Mouse (Mus musculus) liver, embryonic 18 days (tissue): ENCODE data around the gene Olfr1499. TPM values are rescaled to one million over a fixed set of nuclear protein-coding genes. Genes with fewer than 3 reads are reported as not detected.

Experiments used
- polyA plus RNA-seq: library from polyadenylated mRNA; depleted of rRNA; stranded (reverse); fragments of >200 nt; gene quantifications from 2 replicates; pipeline ENCODE4 v1.2.3, GENCODE M21; 2012; rRNA removed

Olfr1499 gene
- polyA plus RNA-seq = not detected in 2 replicates

GRCm38 (mm10) chr19:13819347-13819746 is at the start of gene Olfr1499:
Gene Olfr1499, minus strand, starts transcription at chr19:13819447.

GRCm38 (mm10) chr19:13861495-13861894 is 42.2 kb upstream of the Olfr1499 start, which contains the start of gene Olfr1502:
Gene Olfr1502, plus strand, starts transcription at chr19:13861795.

GRCm38 (mm10) chr19:13850592-13850991 is 31.3 kb upstream of the Olfr1499 start, which contains the start of gene Olfr1501:
Gene Olfr1501, minus strand, starts transcription at chr19:13850692.

GRCm38 (mm10) chr19:13830388-13830787 is 11.1 kb upstream of the Olfr1499 start, which contains the start of gene Olfr1500:
Gene Olfr1500, minus strand, starts transcription at chr19:13830488.

GRCm38 (mm10) chr19:13798102-13798501 is 21.1 kb downstream of the Olfr1499 start, which contains the start of gene Olfr1497:
Gene Olfr1497, minus strand, starts transcription at chr19:13798202.

GRCm38 (mm10) chr19:13777578-13777977 is 41.7 kb downstream of the Olfr1499 start, which contains the start of gene Olfr1496:
Gene Olfr1496, plus strand, starts transcription at chr19:13777878.

GRCm38 (mm10) chr19:13764306-13764705 is 54.9 kb downstream of the Olfr1499 start, which contains the start of gene Olfr1495:
Gene Olfr1495, plus strand, starts transcription at chr19:13764606.

Other genes starting within 250 kb of the Olfr1499 start
- gene Olfr1484, start 235.9 kb downstream of the Olfr1499 start, polyA plus RNA-seq = not detected in 2 replicates
- gene Olfr1487, start 202.1 kb downstream of the Olfr1499 start, polyA plus RNA-seq = not detected in 2 replicates
- not detected in 2 replicates for gene Olfr1489, start 187.8 kb downstream of the Olfr1499 start, polyA plus RNA-seq
- gene Olfr1490, start 168.4 kb downstream of the Olfr1499 start, polyA plus RNA-seq = not detected in 2 replicates
- not detected in 2 replicates for gene Olfr1491, start 122.2 kb downstream of the Olfr1499 start, polyA plus RNA-seq
- gene Olfr1493-ps1, start 96.2 kb downstream of the Olfr1499 start, polyA plus RNA-seq = not detected in 2 replicates
- not detected in 2 replicates for gene Olfr1494, start 79.7 kb downstream of the Olfr1499 start, polyA plus RNA-seq
- not detected in 2 replicates for gene Olfr1495, start 54.8 kb downstream of the Olfr1499 start, polyA plus RNA-seq
- gene Olfr1496, start 41.6 kb downstream of the Olfr1499 start, polyA plus RNA-seq = not detected in 2 replicates
- not detected in 2 replicates for gene Olfr1497, start 21.2 kb downstream of the Olfr1499 start, polyA plus RNA-seq
- gene Olfr1500, start 11.0 kb upstream of the Olfr1499 start, polyA plus RNA-seq = not detected in 2 replicates
- not detected in 2 replicates for gene Olfr1501, start 31.2 kb upstream of the Olfr1499 start, polyA plus RNA-seq
- gene Olfr1502, start 42.3 kb upstream of the Olfr1499 start, polyA plus RNA-seq = not detected in 2 replicates
- not detected in 2 replicates for gene Olfr1504, start 78.5 kb upstream of the Olfr1499 start, polyA plus RNA-seq
- gene Olfr1505, start 94.1 kb upstream of the Olfr1499 start, polyA plus RNA-seq = not detected in 2 replicates